Mouse (Mus musculus): ENCODE measurements at regions not wholly inside any gene's neighbourhood (a gene's known extent, or its start where the extent isn't known, plus 50 kb on each side); places are given as distances from the start of the nearest gene placed in this dataset.
"Not testable (repeated sequence)": the region's sequence is repeated elsewhere in the genome, so short reads cannot be mapped to it uniquely, and the experiment has no call there.

- Histone ChIP-seq H3K9me3 (no peaks in the 10 kb centered on the region), H3K4me1 (no peaks in the 10 kb centered on the region), H3K4me3 (no peak overlapping the region), H3K9ac (no peak overlapping the region), H3K27ac (no peak overlapping the region), H3K36me3 (no peaks in the 10 kb centered on the region), H3K27me3 (no peaks in the 10 kb centered on the region), H3K4me2 (replicated peaks) (no peak overlapping the region)
- ATAC-seq (ENCODE audit: insufficient number of reproducible peaks, insufficient read depth, low FRiP score, low TSS enrichment): no peak
- WGBS: 92% methylated on average over 1 of the region's 1 CpGs
These were observed 191.8 kb upstream of the Fmr1 start for GRCm38 (mm10) chrX:68486585-68486984.

GRCm38 (mm10) chrX:68492052-68492451, 186.3 kb upstream of the Fmr1 start:
- not testable (repeated sequence) for H3K9me3 ChIP-seq; H3K4me1 ChIP-seq; H3K4me2 ChIP-seq (replicated peaks); H3K27ac ChIP-seq; H3K27me3 ChIP-seq; H3K9ac ChIP-seq; H3K4me3 ChIP-seq; H3K36me3 ChIP-seq; ATAC-seq (ENCODE audit: insufficient number of reproducible peaks, insufficient read depth, low FRiP score, low TSS enrichment)
- 37% methylated on average over 1 of the region's 1 CpGs for WGBS

- Histone ChIP-seq H3K27me3 (no peaks in the 10 kb centered on the region), H3K4me3 (no peak overlapping the region), H3K9me3 (no peaks in the 10 kb centered on the region), H3K9ac (no peak overlapping the region), H3K4me1 (no peaks in the 10 kb centered on the region), H3K27ac (no peak overlapping the region), H3K36me3 (no peaks in the 10 kb centered on the region), H3K4me2 (replicated peaks) (no peak overlapping the region)
- WGBS: 62% methylated on average over 2 of the region's 2 CpGs
- ATAC-seq (ENCODE audit: insufficient number of reproducible peaks, insufficient read depth, low FRiP score, low TSS enrichment): no peak
These were observed 183.8 kb upstream of the Fmr1 start for GRCm38 (mm10) chrX:68494398-68495143.

GRCm38 (mm10) chrX:68495144-68495493, 183.2 kb upstream of the Fmr1 start:
- H3K4me1 ChIP-seq: no peaks in the 10 kb centered on the region
- no peak overlapping the region for H3K27ac ChIP-seq
- no peak for ATAC-seq (ENCODE audit: insufficient number of reproducible peaks, insufficient read depth, low FRiP score, low TSS enrichment)
- H3K4me3 ChIP-seq: no peak overlapping the region
- H3K27me3 ChIP-seq: no peaks in the 10 kb centered on the region
- no peaks in the 10 kb centered on the region for H3K36me3 ChIP-seq
- no peak overlapping the region for H3K9ac ChIP-seq
- no peaks in the 10 kb centered on the region for H3K9me3 ChIP-seq
- no peak overlapping the region for H3K4me2 ChIP-seq (replicated peaks)
- 67% methylated on average over 3 of the region's 3 CpGs for WGBS

GRCm38 (mm10) chrX:68495751-68496150, 182.6 kb upstream of the Fmr1 start:
- no peak overlapping the region for H3K4me3 ChIP-seq
- 78% methylated on average over 5 of the region's 5 CpGs for WGBS
- H3K27ac ChIP-seq: no peak overlapping the region
- ATAC-seq (ENCODE audit: insufficient number of reproducible peaks, insufficient read depth, low FRiP score, low TSS enrichment): no peak
- H3K36me3 ChIP-seq: no peaks in the 10 kb centered on the region
- no peaks in the 10 kb centered on the region for H3K9me3 ChIP-seq
- H3K4me1 ChIP-seq: no peaks in the 10 kb centered on the region
- H3K4me2 ChIP-seq (replicated peaks): no peak overlapping the region
- H3K9ac ChIP-seq: no peak overlapping the region
- no peaks in the 10 kb centered on the region for H3K27me3 ChIP-seq

GRCm38 (mm10) chrX:68497886-68498285, 180.5 kb upstream of the Fmr1 start:
- 90% methylated on average over 4 of the region's 4 CpGs for WGBS
- Histone ChIP-seq H3K27me3 (no peaks in the 10 kb centered on the region), H3K4me2 (replicated peaks) (no peak overlapping the region), H3K9ac (no peak overlapping the region), H3K36me3 (no peaks in the 10 kb centered on the region), H3K9me3 (no peaks in the 10 kb centered on the region), H3K4me1 (no peaks in the 10 kb centered on the region), H3K27ac (no peak overlapping the region), H3K4me3 (no peak overlapping the region)
- ATAC-seq (ENCODE audit: insufficient number of reproducible peaks, insufficient read depth, low FRiP score, low TSS enrichment): no peak

GRCm38 (mm10) chrX:68502938-68503337, 175.4 kb upstream of the Fmr1 start:
- Histone ChIP-seq H3K4me2 (replicated peaks) (no peak overlapping the region), H3K27ac (no peak overlapping the region), H3K27me3 (no peaks in the 10 kb centered on the region), H3K36me3 (no peaks in the 10 kb centered on the region), H3K4me3 (no peak overlapping the region), H3K4me1 (no peaks in the 10 kb centered on the region), H3K9ac (no peak overlapping the region), H3K9me3 (no peaks in the 10 kb centered on the region)
- no peak for ATAC-seq (ENCODE audit: insufficient number of reproducible peaks, insufficient read depth, low FRiP score, low TSS enrichment)
- 93% methylated on average over 1 of the region's 1 CpGs for WGBS

- WGBS: 50% methylated on average over 1 of the region's 1 CpGs
- no peak overlapping the region for H3K9ac ChIP-seq
- no peak overlapping the region for H3K27ac ChIP-seq
- no peak overlapping the region for H3K4me3 ChIP-seq
- ATAC-seq (ENCODE audit: insufficient number of reproducible peaks, insufficient read depth, low FRiP score, low TSS enrichment): 0 out of 2 replicates have a peak, but pooled peaks have one; percentile 3
- no peaks in the 10 kb centered on the region for H3K9me3 ChIP-seq
- no peaks in the 10 kb centered on the region for H3K4me1 ChIP-seq
- H3K36me3 ChIP-seq: no peaks in the 10 kb centered on the region
- no peaks in the 10 kb centered on the region for H3K27me3 ChIP-seq
- H3K4me2 ChIP-seq (replicated peaks): no peak overlapping the region
These were observed 170.7 kb upstream of the Fmr1 start for GRCm38 (mm10) chrX:68507664-68508063.

- no peak overlapping the region for H3K4me3 ChIP-seq
- 45% methylated on average over 1 of the region's 1 CpGs for WGBS
- H3K9ac ChIP-seq: no peak overlapping the region
- no peaks in the 10 kb centered on the region for H3K9me3 ChIP-seq
- no peaks in the 10 kb centered on the region for H3K4me1 ChIP-seq
- no peaks in the 10 kb centered on the region for H3K36me3 ChIP-seq
- no peak overlapping the region for H3K27ac ChIP-seq
- H3K4me2 ChIP-seq (replicated peaks): no peak overlapping the region
- H3K27me3 ChIP-seq: no peaks in the 10 kb centered on the region
- no peak for ATAC-seq (ENCODE audit: insufficient number of reproducible peaks, insufficient read depth, low FRiP score, low TSS enrichment)
These were observed 166.1 kb upstream of the Fmr1 start for GRCm38 (mm10) chrX:68512213-68512766.

GRCm38 (mm10) chrX:68546561-68546960, 131.8 kb upstream of the Fmr1 start:
- H3K4me1 ChIP-seq: no peaks in the 10 kb centered on the region
- no peak for ATAC-seq (ENCODE audit: insufficient number of reproducible peaks, insufficient read depth, low FRiP score, low TSS enrichment)
- no peaks in the 10 kb centered on the region for H3K27me3 ChIP-seq
- WGBS: 46% methylated on average over 2 of the region's 2 CpGs
- H3K4me2 ChIP-seq (replicated peaks): no peak overlapping the region
- no peak overlapping the region for H3K4me3 ChIP-seq
- no peak overlapping the region for H3K9ac ChIP-seq
- no peaks in the 10 kb centered on the region for H3K9me3 ChIP-seq
- no peak overlapping the region for H3K27ac ChIP-seq
- no peaks in the 10 kb centered on the region for H3K36me3 ChIP-seq

- Histone ChIP-seq H3K9ac (no peak overlapping the region), H3K4me1 (no peaks in the 10 kb centered on the region), H3K9me3 (no peaks in the 10 kb centered on the region), H3K27me3 (no peaks in the 10 kb centered on the region), H3K4me2 (replicated peaks) (no peak overlapping the region), H3K36me3 (no peaks in the 10 kb centered on the region), H3K4me3 (no peak overlapping the region), H3K27ac (no peak overlapping the region)
- no peak for ATAC-seq (ENCODE audit: insufficient number of reproducible peaks, insufficient read depth, low FRiP score, low TSS enrichment)
These were observed 124.3 kb upstream of the Fmr1 start for GRCm38 (mm10) chrX:68554031-68554430.

- Histone ChIP-seq H3K36me3 (no peaks in the 10 kb centered on the region), H3K4me3 (no peak overlapping the region), H3K9ac (no peak overlapping the region), H3K4me1 (no peaks in the 10 kb centered on the region), H3K4me2 (replicated peaks) (no peak overlapping the region), H3K27ac (no peak overlapping the region), H3K27me3 (no peaks in the 10 kb centered on the region), H3K9me3 (no peaks in the 10 kb centered on the region)
- 89% methylated on average over 2 of the region's 2 CpGs for WGBS
- ATAC-seq (ENCODE audit: insufficient number of reproducible peaks, insufficient read depth, low FRiP score, low TSS enrichment): no peak
These were observed 120.6 kb upstream of the Fmr1 start for GRCm38 (mm10) chrX:68557717-68558116.

All from embryonic facial prominence, embryonic 12.5 days (tissue).